Mouse (Mus musculus) R1 (cell line): ENCODE data around the gene Macrod2.

ENCODE experiments used
- DNase-seq: peaks from one replicate; pipeline ENCODE4 v3.0.0-alpha.2; 2018; ENCODE audit warnings: low read depth, low spot score

Macrod2 gene

GRCm38 (mm10) chr2:140570874-140571273 is 175.8 kb downstream of the Macrod2 start:
- DNase-seq, result no peak

DNA sequence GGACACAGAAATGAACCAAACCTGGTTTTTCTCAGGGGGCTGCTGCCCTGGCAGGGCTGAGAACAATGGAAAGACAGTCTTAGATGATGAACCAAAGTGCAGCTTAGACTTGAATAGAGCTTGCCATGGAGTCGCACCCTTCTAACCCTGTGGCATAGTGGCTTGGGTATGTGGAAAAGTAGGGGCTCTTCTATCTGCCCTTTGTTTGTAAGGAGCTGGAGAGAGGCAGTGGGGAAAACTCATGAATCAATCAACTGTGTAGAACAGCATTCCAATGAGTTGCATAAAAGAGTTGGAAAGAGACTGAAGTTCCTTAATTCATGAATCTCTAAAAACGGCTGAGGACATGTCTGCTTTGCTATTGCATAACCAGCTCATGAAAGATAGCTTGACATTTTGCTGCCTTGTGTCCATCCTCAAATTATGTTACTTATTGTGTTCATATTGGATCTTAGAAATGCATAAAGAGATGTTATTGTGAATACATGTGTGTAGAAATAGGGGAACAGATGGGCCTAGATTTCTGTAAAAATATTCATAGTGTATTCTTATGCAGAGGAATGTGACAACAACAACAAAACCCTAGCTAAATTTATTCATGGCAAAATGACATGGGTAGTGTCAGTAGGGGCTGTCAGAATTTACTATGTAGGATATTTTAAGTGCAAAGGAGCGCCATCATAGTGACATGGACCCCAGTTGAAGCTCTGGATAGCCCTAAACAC is 197.6 kb downstream of the Macrod2 start:
- no peak for DNase-seq

DNA sequence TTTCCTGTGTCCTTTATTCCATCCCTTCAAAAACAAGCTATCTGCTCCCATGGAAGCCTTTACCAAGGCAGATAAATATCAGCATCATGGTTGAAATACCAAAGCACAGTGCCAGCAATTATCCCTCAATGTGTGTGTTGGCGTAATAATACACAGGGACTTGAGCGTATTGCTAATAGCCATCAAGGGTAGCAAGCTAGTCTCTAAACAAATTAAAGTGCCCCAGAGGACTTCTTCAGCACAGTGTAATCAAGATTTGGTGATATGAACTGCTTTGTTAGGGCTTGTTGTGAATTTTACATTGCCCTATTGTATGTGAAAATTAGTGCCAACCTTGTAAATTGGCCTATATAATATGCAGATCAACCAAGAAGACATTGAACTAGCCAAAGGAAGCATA is 201.8 kb downstream of the Macrod2 start:
- DNase-seq, result no peak

DNA sequence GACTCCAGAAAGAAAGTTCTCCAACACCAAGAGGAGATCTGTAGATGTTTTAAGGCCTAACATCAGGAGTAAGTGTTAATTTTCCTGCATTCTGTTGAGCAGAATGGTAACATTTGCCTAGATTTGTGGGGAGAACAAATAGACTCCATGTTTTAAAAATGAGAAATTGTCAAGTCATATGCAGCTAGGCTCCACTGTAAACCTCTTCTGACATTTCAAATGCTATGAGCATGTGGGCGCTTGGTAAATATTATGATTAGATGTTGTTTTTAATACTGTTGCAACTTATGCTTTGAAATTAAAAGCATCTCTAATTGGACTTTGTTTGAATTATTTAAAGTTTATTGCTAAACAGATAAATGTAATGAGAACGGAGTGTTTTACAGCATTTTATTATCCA is 220.3 kb downstream of the Macrod2 start:
- DNase-seq, result no peak

- no peak for DNase-seq
These were observed 226.7 kb downstream of the Macrod2 start for GRCm38 (mm10) chr2:140621730-140622337.

GRCm38 (mm10) chr2:140653481-140653880 is 258.4 kb downstream of the Macrod2 start:
- no peak for DNase-seq

DNA sequence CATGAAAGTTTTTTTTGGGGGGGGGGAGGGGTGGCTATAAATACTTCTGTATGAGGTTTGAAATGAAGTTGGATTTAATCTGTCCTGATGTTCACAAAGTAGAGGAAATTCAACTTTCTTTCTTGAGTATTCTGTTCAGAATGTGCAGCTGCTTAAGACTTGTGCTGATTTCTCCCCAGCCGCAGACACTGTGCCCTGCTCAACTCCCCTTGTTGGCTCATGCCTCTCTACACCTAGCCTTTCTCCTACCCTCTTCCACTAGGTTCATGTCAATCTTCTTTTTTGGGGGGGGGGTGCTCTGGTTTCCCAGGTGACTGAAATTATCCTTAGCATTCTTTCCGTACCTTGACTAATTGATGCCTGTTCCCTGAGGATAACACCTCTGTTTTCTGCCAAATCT is 258.9 kb downstream of the Macrod2 start:
- no peak for DNase-seq

DNA sequence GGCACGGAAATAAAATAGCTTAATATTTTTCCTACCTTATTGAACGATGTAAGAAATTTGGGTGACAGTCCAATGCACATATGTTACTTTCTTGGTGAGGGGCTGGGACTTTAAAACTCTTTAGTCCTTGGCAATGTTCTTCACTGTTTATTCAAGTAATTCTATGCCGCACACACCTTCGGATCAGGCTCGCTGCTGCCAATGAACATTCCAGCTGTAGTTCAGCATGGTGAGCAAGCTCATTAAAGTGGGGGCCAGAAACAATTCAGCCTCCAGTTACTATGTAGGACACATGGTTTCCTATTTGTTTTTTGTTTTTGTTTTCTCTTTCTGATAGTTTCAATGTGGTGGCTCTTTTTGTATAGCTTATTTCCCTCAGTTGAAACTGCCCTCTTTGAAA is 267.6 kb downstream of the Macrod2 start:
- DNase-seq, result no peak

GRCm38 (mm10) chr2:140664381-140664780 is 269.3 kb downstream of the Macrod2 start:
- DNase-seq, result no peak

- DNase-seq, result no peak
These were observed 271.7 kb downstream of the Macrod2 start for GRCm38 (mm10) chr2:140666846-140667245.

DNA sequence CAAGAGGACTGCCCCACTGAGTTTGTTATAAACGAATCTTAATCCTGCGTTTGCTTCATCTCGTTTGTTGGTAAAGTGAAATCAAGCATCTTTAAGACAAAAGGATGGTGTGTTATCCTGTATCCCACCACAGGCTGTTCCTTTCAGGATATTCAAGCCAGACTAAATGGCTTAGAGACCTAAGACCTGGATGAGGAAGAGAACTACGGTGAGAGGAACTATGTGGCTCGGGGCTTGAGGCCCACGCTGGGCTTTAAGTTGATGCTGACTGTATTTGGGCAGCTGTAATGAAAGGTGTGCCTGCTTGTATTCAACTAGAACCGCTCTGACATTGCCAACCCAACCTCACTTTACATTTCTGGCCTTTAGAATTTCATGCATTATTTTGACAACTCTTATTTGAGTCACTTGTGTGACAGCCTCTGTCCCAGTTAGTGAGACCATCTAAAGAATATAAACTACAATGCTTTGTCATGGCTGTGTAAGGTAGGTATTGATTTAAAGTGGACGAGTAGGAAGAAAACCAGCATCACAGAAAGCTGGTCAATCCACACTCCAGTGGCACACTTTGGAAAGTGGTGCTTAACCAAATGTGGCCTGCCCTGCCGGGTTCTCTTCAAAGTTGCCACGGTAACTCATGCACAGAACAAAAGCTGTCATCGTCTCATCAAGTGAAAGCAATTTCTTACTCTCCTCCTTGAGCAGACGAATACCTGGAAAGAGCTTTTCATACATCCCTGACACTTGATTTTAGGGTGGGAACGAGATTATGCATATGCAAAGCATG is 272.3 kb downstream of the Macrod2 start:
- DNase-seq, result no peak

GRCm38 (mm10) chr2:140668311-140668710 is 273.2 kb downstream of the Macrod2 start:
- DNase-seq, result peak; percentile 74

GRCm38 (mm10) chr2:140669081-140669480 is 274.0 kb downstream of the Macrod2 start:
- DNase-seq, result no peak

GRCm38 (mm10) chr2:140669786-140670185 is 274.7 kb downstream of the Macrod2 start:
- no peak for DNase-seq

GRCm38 (mm10) chr2:140670457-140670856 is 275.3 kb downstream of the Macrod2 start:
- peak; percentile 43 for DNase-seq

DNA sequence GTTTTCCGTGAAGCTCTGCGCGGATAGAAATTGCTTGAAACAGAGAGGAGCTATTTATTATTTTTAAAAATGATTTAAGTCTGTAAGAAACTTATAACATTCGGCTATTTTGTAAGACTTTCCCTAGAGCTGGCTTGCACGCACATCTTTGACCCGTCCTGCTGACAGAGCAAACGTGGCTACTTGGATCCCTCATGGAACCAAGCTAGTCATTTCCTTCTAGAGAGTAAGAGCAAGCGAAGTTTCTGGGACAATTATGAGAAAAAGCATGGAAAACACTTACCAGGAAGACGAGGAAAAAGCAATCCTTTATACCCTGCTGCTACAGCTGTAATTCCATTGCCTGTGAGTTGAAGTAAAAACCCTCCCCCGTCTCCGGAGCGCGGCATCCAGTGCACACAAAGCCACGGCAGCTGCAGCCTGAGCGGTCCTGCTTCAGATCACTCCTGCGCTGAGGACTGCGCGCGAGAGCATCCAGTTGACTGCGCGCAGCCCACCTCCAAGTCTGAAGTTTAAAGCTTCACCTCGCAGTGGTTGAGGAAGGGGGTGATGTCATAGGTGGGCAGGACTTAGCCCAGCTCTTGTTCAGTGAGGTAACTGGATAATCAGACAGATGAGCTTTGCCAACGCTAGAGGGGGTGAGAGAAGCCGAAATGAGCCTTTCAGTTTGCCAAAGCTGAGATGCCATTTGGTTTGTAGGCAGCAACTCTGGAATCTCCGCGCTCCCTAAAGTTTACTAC is 276.0 kb downstream of the Macrod2 start, which contains the start of gene Flrt3:
Gene Flrt3 (minus strand): TSS at position 507 of the 740 bp plus-strand sequence.
- DNase-seq, result peak; percentile 98

- peak; percentile 15 for DNase-seq
These were observed 278.4 kb downstream of the Macrod2 start for GRCm38 (mm10) chr2:140673466-140673865.

DNA sequence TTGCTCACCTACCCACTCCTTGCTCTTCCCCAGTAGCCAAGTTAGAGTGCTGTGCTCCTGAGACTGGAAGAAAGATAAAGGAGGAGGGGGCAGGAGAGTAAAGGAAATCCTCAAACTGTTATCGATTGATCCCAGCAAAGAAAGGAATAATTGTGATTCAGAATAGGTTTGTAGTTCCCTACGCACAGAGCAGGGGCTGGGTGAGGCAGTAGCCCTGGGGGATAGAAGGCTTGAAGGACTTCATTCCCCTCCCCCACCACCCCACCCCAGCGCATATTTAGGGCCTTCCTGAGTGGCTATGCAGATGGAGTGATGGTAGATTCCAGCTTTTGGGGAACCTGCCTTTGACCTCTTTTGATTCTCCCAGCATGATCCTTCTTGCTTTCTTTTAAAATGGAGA is 281.6 kb downstream of the Macrod2 start:
- peak; percentile 94 for DNase-seq

- no peak for DNase-seq
These were observed 295.8 kb downstream of the Macrod2 start for GRCm38 (mm10) chr2:140690906-140691305.

- DNase-seq, result no peak
These were observed 296.3 kb downstream of the Macrod2 start for GRCm38 (mm10) chr2:140691403-140691802.

GRCm38 (mm10) chr2:140692461-140692860 is 297.4 kb downstream of the Macrod2 start:
- no peak for DNase-seq

DNA sequence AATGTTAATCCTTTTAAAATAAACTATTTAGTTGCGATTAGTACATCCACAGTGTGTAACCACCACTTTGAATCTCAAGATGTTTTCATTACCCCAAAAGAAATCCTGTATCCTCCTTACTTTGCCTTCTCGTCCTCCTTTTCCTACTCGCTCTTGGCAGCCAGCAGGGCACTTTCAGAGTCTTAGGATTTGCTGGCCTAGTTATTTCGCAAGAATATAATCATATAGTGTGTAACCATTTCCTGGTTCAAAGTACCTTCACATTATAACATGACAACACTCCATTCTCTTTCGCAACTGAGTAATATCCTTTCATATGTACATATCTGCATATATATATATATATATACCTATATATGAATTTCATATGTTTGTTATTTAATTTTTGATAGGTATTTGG is 298.7 kb downstream of the Macrod2 start:
- DNase-seq, result no peak
